Mouse (Mus musculus) kidney, postnatal 0 days (tissue): ENCODE data around the gene Xrcc6. TPM values are rescaled to one million over a fixed set of nuclear protein-coding genes. Genes with fewer than 3 reads are reported as not detected.

Experiments
- ATAC-seq: fragments of 200-750 bp; cut with Nextera tagmentation; replicated peaks from 2 replicates; pipeline ENCODE4 v1.8.0; 2017; ENCODE audit warnings: low read depth, moderate number of reproducible peaks, moderate TSS enrichment, moderate library complexity; ENCODE audit not compliant: low FRiP score
- DNase-seq: peaks from one replicate; pipeline ENCODE4 v3.0.0-alpha.2; 2016; ENCODE audit warnings: low spot score
- H3K27ac ChIP-seq: fragments of 300-500 bp; sonication (generic); 2 replicates; pipeline ENCODE4 v1.5.1; 2014; ENCODE audit warnings: mild to moderate bottlenecking
- H3K27me3 ChIP-seq: fragments of 300-500 bp; sonication (generic); 2 replicates; pipeline ENCODE4 v1.6.1; 2014; ENCODE audit warnings: low read length, mixed read lengths; ENCODE audit not compliant: insufficient read depth
- H3K36me3 ChIP-seq: fragments of 300-500 bp; sonication (generic); 2 replicates; pipeline ENCODE4 v1.6.1; 2014; ENCODE audit warnings: low read length, mixed read lengths; ENCODE audit not compliant: insufficient read depth
- H3K4me1 ChIP-seq: fragments of 300-500 bp; sonication (generic); replicated peaks from 2 replicates; pipeline ENCODE4 v1.6.1; 2014; ENCODE audit warnings: antibody characterized with exemption, low read length, mixed read lengths; ENCODE audit not compliant: insufficient read depth
- H3K4me2 ChIP-seq: fragments of 300-500 bp; sonication (generic); 2 replicates; pipeline ENCODE4 v1.6.1; 2014; ENCODE audit warnings: mild to moderate bottlenecking, low read length, moderate library complexity, mixed read lengths
- H3K4me3 ChIP-seq: fragments of 300-500 bp; sonication (generic); replicated peaks from 2 replicates; pipeline ENCODE4 v1.5.1; 2014; ENCODE audit warnings: low read depth, low read length
- H3K9ac ChIP-seq: fragments of 300-500 bp; sonication (generic); 2 replicates; pipeline ENCODE4 v1.6.1; 2014; ENCODE audit warnings: low read depth, low read length
- H3K9me3 ChIP-seq: fragments of 300-500 bp; sonication (generic); replicated peaks from 2 replicates; pipeline ENCODE4 v1.6.1; 2016; ENCODE audit warnings: low read length, inconsistent platforms, mixed read lengths
- CTCF ChIP-seq: IDR thresholded peaks from 2 replicates; pipeline ENCODE4 v1.5.1; 2016; ENCODE audit warnings: antibody characterized with exemption, low read depth, mild to moderate bottlenecking, moderate library complexity
- WGBS: fragments of 180-500 bp; shearing (Covaris S2); extraction: QIAGEN DNeasy Blood & Tissue Kit; methylation state at CpG from one replicate; pipeline ENCODE4 v1.1.7; 2014; 5-methylcytosine and 5-hydroxymethylcytosine counted together
- polyA plus RNA-seq: library from polyadenylated mRNA; unstranded; fragments of >200 nt; fragmentation: Nextera tagmentation; extraction: Ambion mirVana; gene quantifications from 2 replicates; pipeline ENCODE4 v1.2.1, GENCODE M21; 2015

Xrcc6 gene
- polyA plus RNA-seq, 1 experiment from 2014 or later, result 45.2 TPM

DNA sequence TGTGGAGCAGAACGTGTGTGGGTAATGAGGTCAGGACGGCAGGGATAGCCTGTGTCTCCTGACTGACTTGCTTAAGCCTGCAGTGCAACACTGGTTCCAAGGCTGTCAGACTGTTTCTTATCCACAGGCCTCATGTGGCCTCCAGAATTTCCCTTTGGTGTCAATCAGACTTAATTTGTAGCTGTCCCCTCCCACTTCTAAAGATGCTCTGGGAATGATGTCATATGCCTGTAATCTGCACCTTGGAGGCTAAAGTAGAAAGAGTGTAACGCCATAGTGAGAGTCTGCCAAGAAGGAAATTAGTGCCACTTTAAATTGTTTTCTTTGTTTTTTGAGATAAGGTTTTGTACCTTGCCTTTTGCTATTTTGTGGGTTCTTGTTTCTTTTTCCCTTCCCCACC lies 31.7 kb downstream of the Xrcc6 start:
- no peaks in the 10 kb centered on the region for H3K9me3 ChIP-seq
- no peak for TF ChIP-seq CTCF
- peaks cover 6% of the 10 kb centered on the region; the same call in 1 of the 2 replicates for H3K36me3 ChIP-seq
- H3K9ac ChIP-seq, result no peak overlapping the region
- 73% methylated on average over 3 of the region's 3 CpGs for WGBS
- H3K4me1 ChIP-seq, result 0 out of 2 replicates have a peak, but pooled peaks cover 4% of the 10 kb centered on the region
- no peaks in the 10 kb centered on the region for H3K27me3 ChIP-seq
- no peak overlapping the region for H3K4me2 ChIP-seq
- DNase-seq (no peak), ATAC-seq (no peak)
- H3K27ac ChIP-seq, result no peak overlapping the region
- no peak overlapping the region for H3K4me3 ChIP-seq

DNA sequence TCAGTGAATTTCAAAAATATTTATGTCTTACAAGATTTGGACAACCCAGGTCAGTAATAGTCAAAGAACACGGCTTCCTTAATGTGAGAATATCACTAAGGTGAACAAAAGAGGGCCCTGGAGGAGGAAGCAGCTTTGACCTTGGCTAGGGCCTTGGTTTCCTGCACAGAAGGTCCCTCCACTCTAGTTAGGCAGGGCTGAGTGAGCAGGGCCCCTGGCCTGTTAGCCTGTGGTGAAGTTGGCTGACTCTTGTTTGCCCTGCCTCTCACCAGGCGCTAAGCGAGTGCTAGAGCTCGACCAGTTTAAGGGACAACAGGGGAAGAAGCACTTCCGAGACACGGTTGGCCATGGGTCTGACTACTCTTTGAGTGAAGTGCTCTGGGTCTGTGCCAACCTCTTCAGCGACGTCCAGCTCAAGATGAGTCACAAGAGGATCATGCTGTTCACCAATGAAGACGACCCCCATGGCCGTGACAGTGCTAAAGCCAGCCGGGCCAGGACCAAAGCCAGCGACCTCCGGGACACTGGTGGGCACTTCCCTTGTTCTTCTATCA lies 35.0 kb downstream of the Xrcc6 start:
- no peak for TF ChIP-seq CTCF
- Histone ChIP-seq H3K4me3 (no peak overlapping the region), H3K4me1 (no peaks in the 10 kb centered on the region), H3K4me2 (no peak overlapping the region), H3K27ac (no peak overlapping the region), H3K36me3 (peaks cover 27% of the 10 kb centered on the region), H3K9ac (no peak overlapping the region), H3K9me3 (no peaks in the 10 kb centered on the region), H3K27me3 (no peaks in the 10 kb centered on the region)
- no peak for ATAC-seq
- WGBS, result 84% methylated on average over 13 of the region's 13 CpGs
- no peak for DNase-seq

DNA sequence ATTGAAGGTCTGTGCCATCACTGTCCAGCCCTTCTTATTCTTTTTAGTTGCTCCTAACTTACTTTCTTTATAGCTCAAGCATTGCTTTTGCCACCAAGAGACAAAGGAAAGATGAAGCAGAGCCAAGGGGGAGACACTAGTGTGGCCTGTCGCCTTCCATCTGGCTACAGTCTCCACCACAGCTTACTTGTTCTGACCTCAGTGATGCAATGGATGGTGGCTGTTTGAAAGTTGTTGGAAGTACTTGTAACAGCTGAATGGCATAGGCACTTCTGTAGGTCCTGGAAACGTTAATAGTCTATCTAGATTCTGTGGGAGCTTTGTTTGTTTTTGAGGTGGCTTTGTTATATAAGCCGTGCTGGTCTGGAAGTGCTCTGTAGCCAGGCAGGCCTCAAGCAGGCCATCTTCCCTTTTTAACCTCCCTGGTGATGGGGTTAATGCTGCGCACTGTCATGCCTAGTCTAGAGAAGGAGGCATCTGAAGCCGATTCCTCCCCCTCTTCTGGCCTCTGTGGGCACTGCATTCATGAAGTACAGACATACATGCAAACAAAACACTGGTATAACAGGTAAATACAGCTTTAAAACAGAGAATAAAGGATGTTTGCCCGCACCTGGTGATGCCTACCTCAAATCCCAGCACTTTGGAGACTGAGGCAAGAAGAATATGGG lies 36.5 kb downstream of the Xrcc6 start:
- Histone ChIP-seq H3K27me3 (no peaks in the 10 kb centered on the region), H3K27ac (no peak overlapping the region), H3K36me3 (peaks cover 28% of the 10 kb centered on the region), H3K9ac (no peak overlapping the region), H3K4me1 (no peaks in the 10 kb centered on the region), H3K4me2 (no peak overlapping the region), H3K4me3 (no peak overlapping the region), H3K9me3 (no peaks in the 10 kb centered on the region)
- no peak for ATAC-seq
- DNase-seq, result no peak
- 88% methylated on average over 6 of the region's 6 CpGs for WGBS
- no peak for TF ChIP-seq CTCF

DNA sequence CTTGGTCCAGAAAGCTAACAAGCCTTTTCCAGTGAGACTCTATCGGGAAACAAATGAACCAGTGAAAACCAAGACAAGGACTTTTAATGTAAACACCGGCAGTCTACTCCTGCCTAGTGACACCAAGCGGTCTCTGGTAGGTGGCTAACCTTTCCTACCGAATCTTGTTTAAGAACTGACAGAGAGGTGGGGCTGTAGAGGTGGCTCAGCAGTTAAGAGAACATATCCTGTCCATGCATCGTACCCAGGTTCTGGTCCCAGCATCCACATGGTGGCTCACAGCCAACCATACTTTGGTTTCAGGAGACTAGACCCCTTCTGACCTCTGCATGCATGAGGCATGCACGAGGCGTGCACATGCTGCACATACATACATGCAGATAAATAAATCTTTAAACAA lies 39.6 kb downstream of the Xrcc6 start:
- Histone ChIP-seq H3K4me1 (no peaks in the 10 kb centered on the region), H3K4me2 (no peak overlapping the region), H3K9me3 (no peaks in the 10 kb centered on the region), H3K27ac (no peak overlapping the region), H3K9ac (no peak overlapping the region), H3K4me3 (no peak overlapping the region), H3K36me3 (peaks cover 30% of the 10 kb centered on the region), H3K27me3 (no peaks in the 10 kb centered on the region)
- DNase-seq, result no peak
- 85% methylated on average over 7 of the region's 7 CpGs for WGBS
- no peak for ATAC-seq
- TF ChIP-seq CTCF, result no peak

DNA sequence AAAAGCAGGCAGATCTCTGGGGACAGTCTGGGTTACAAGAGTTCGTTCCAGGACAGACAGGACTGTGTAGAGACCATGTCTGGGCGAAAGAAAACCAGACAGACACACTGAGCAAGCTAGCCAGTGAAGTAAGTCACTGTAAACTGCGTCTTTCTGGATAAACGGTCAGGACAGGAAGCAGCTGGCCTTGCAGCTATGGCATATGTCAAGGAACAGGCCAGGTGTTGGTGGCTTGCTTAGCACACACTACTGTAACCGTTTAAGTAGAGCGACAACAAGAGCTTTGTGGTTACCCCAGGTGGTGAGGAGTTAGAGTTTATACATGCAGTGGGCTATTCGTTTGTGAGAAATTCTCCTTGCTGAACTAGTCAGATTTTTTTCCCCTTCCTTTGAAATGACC lies 40.1 kb downstream of the Xrcc6 start:
- 86% methylated on average over 7 of the region's 7 CpGs for WGBS
- ATAC-seq, result no peak
- Histone ChIP-seq H3K27ac (no peak overlapping the region), H3K4me1 (no peaks in the 10 kb centered on the region), H3K4me3 (no peak overlapping the region), H3K4me2 (no peak overlapping the region), H3K27me3 (no peaks in the 10 kb centered on the region), H3K36me3 (peaks cover 27% of the 10 kb centered on the region), H3K9ac (no peak overlapping the region), H3K9me3 (no peaks in the 10 kb centered on the region)
- no peak for TF ChIP-seq CTCF
- DNase-seq, result no peak

DNA sequence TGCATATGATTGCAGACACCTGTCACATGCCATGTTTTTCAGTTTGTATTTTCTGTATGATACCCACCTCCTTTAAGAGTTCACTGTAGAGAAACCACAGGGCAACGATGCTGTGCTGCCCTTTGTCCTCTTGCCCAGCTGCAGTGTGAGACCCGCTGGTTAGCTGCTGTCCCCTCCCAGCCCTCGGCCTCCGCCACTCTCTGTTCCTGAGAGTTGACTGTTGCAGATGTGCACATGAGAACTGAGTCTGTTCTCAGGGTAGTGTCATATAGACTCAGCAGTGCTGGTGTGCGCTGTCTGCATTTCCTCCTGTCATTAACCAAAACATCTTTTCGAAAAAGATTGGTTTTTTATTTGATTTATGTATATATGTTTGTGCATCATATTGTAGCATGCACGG lies 44.8 kb downstream of the Xrcc6 start:
- peaks cover 5% of the 10 kb centered on the region; the same call in 1 of the 2 replicates for H3K36me3 ChIP-seq
- no peak for TF ChIP-seq CTCF
- no peak overlapping the region for H3K27ac ChIP-seq

More for the DNA sequence above, 44.8 kb downstream of the Xrcc6 start:
- DNase-seq (no peak), ATAC-seq (no peak)
- WGBS, result 86% methylated on average over 7 of the region's 7 CpGs
- Histone ChIP-seq H3K9ac (no peak overlapping the region), H3K4me3 (no peak overlapping the region), H3K4me2 (no peak overlapping the region), H3K4me1 (no peaks in the 10 kb centered on the region), H3K27me3 (no peaks in the 10 kb centered on the region), H3K9me3 (no peaks in the 10 kb centered on the region)
